Mouse (Mus musculus) WW6 (cell line): ENCODE measurements around the gene Csad.
"Not testable (repeated sequence)": the region's sequence is repeated elsewhere in the genome, so short reads cannot be mapped to it uniquely, and the experiment has no call there.

ENCODE experiments used
- DNase-seq: peaks from one replicate; pipeline ENCODE4 v3.0.0-alpha.2; 2013; ENCODE audit warnings: low read depth, low spot score

Gene Csad

GRCm38 (mm10) chr15:102235371-102236027 is 31.0 kb upstream of the Csad start:
- no peak for DNase-seq

GRCm38 (mm10) chr15:102233896-102234295 is 29.4 kb upstream of the Csad start:
- no peak for DNase-seq

GRCm38 (mm10) chr15:102232764-102233163 is 28.2 kb upstream of the Csad start:
- no peak for DNase-seq

- DNase-seq: no peak
Measured at GRCm38 (mm10) chr15:102231748-102232147, 27.2 kb upstream of the Csad start, which contains the start of gene Itgb7. Gene Itgb7, minus strand, starts transcription at chr15:102231944.

- no peak for DNase-seq
Measured at GRCm38 (mm10) chr15:102230408-102231321, 26.1 kb upstream of the Csad start.

GRCm38 (mm10) chr15:102225619-102226018 is 21.1 kb upstream of the Csad start:
- DNase-seq: not testable (repeated sequence)

GRCm38 (mm10) chr15:102224992-102225617 is 20.6 kb upstream of the Csad start:
- no peak for DNase-seq

GRCm38 (mm10) chr15:102224186-102224991 is 19.9 kb upstream of the Csad start:
- no peak for DNase-seq

GRCm38 (mm10) chr15:102222386-102222785 is 17.9 kb upstream of the Csad start:
- DNase-seq: no peak

- no peak for DNase-seq
Measured at GRCm38 (mm10) chr15:102217325-102217724, 12.8 kb upstream of the Csad start.

- DNase-seq: no peak
Measured at GRCm38 (mm10) chr15:102216459-102217228, 12.1 kb upstream of the Csad start.

GRCm38 (mm10) chr15:102215624-102216023 is 11.1 kb upstream of the Csad start:
- no peak for DNase-seq

GRCm38 (mm10) chr15:102214132-102214531 is 9.6 kb upstream of the Csad start:
- no peak for DNase-seq

GRCm38 (mm10) chr15:102211895-102212294 is 7.4 kb upstream of the Csad start:
- no peak for DNase-seq

- DNase-seq: no peak
Measured at GRCm38 (mm10) chr15:102210816-102211215, 6.3 kb upstream of the Csad start.

- DNase-seq: no peak
Measured at GRCm38 (mm10) chr15:102209114-102209513, 4.6 kb upstream of the Csad start.

GRCm38 (mm10) chr15:102208092-102208561 is 3.6 kb upstream of the Csad start:
- no peak for DNase-seq

GRCm38 (mm10) chr15:102207351-102207750 is 2.8 kb upstream of the Csad start:
- no peak for DNase-seq

- DNase-seq: no peak
Measured at GRCm38 (mm10) chr15:102205779-102206178, 1.3 kb upstream of the Csad start.

- DNase-seq: no peak
Measured at GRCm38 (mm10) chr15:102203835-102204381, 616 bp downstream of the Csad start.
